Mouse (Mus musculus): ENCODE measurements around the gene Tbc1d10a. TPM values are rescaled to one million over a fixed set of nuclear protein-coding genes. Genes with fewer than 3 reads are reported as not detected.

Tbc1d10a gene
- total and polyA plus RNA-seq, 3 experiments = 23.0 to 27.4 TPM; not detected in 1

DNA sequence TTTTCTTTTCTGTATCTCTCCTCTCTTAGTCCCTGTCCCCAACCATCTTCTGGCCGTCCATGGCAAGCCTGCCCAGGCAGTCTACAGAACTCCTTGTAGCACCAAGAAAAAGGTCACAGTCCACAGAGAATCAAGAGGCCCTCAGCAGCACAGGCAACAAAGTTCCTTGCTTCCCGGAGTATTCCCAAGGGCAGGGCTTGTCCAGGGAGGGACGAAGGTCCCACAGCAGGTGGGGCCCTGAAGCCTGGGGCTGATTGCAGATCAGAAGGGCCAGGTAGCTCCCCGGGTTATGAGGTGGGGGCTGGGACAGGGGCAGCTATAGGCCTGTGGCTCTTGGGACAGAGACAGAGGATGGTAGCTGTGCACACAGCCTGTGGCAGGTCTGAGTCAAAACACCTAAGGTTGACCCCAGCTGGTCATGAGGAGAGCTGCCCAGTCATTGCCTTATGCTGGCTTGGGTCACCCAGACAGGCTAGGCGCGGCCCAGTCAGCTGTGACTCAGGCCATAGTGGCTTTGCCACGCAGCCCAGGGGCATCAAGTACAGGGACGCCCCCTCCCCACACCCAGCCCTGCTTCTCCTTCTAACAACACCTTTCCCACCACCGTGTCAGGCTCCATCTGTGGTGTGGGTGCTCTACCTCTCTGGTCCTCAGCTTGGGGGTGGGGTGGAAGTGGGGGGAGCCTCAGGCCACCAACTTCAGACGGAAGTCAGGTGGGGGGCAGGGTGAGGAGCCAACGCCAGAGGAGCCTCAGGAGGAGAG lies 70.4 kb downstream of the Tbc1d10a start, which contains the start of gene Lif:
Lif (plus strand) TSS at position 712 of the 762 bp plus-strand sequence.
- Histone ChIP-seq H3K27me3 (ENCODE audit: control insufficient read depth in 1 of 2, insufficient read depth in 2 of 2, low read length in 2 of 2) (no peaks in the 10 kb centered on the region), H3K4me1 (ENCODE audit: control insufficient read depth in 1 of 2, insufficient read depth in 2 of 2, low read length in 2 of 2) (peaks cover 6 to 22% of the 10 kb centered on the region in 2 experiments), H3K9ac (ENCODE audit: control insufficient read depth, low read depth, low read length, poor library complexity, severe bottlenecking) (no peak within 1 kb of the TSS), H3K27ac (ENCODE audit: control insufficient read depth, low read depth, low read length) (no peak within 1 kb of the TSS), H3K4me3 (ENCODE audit: control insufficient read depth in 1 of 2, insufficient read depth in 1 of 2, low read depth in 2 of 2, low read length in 2 of 2) (no peak within 1 kb of the TSS), H3K9me3 (replicated peaks; ENCODE audit: insufficient read depth, low read length) (no peaks in the 10 kb centered on the region), H3K36me3 (ENCODE audit: control insufficient read depth in 1 of 2, insufficient read depth in 2 of 2, low read length in 2 of 2) (peaks cover 0 to 8% of the 10 kb centered on the region in 2 experiments; a peak in 2 of 4 replicates), H3K79me2 (ENCODE audit: control insufficient read depth, insufficient read depth, low read length, poor library complexity) (no peaks in the 10 kb centered on the region)
- TF ChIP-seq ETS1 (IDR thresholded peaks at IDR 0.05; ENCODE audit: low read depth, low read length) (no peak), CHD2 (IDR thresholded peaks at IDR 0.05; ENCODE audit: low read length) (no peak), POLR2AphosphoS2 (IDR thresholded peaks at IDR 0.05; ENCODE audit: low read length) (no peak), ZKSCAN1 (IDR thresholded peaks at IDR 0.05; ENCODE audit: low read depth, low read length) (no peak), RCOR1 (IDR thresholded peaks at IDR 0.05; ENCODE audit: low read depth, low read length) (no peak), TAL1 (IDR thresholded peaks at IDR 0.05; ENCODE audit: low read length) (no peak), UBTF (IDR thresholded peaks at IDR 0.05; ENCODE audit: borderline replicate concordance, insufficient read depth, low read depth, low read length) (no peak)
- no peak for DNase-seq (ENCODE audit: low read depth, low spot score)

- Histone ChIP-seq H3K27ac (ENCODE audit: control insufficient read depth, low read depth, low read length) (no peak overlapping the region), H3K9me3 (replicated peaks; ENCODE audit: insufficient read depth, low read length) (no peaks in the 10 kb centered on the region), H3K79me2 (ENCODE audit: control insufficient read depth, insufficient read depth, low read length, poor library complexity) (no peaks in the 10 kb centered on the region), H3K4me1 (ENCODE audit: control insufficient read depth in 1 of 2, insufficient read depth in 2 of 2, low read length in 2 of 2) (peaks cover 6 to 27% of the 10 kb centered on the region in 2 experiments), H3K4me3 (ENCODE audit: control insufficient read depth in 1 of 2, insufficient read depth in 1 of 2, low read depth in 2 of 2, low read length in 2 of 2) (no peak overlapping the region), H3K36me3 (ENCODE audit: control insufficient read depth in 1 of 2, insufficient read depth in 2 of 2, low read length in 2 of 2) (peaks cover 0 to 8% of the 10 kb centered on the region in 2 experiments; a peak in 2 of 4 replicates), H3K27me3 (ENCODE audit: control insufficient read depth in 1 of 2, insufficient read depth in 2 of 2, low read length in 2 of 2) (no peaks in the 10 kb centered on the region), H3K9ac (ENCODE audit: control insufficient read depth, low read depth, low read length, poor library complexity, severe bottlenecking) (no peak overlapping the region)
- TF ChIP-seq POLR2AphosphoS2 (IDR thresholded peaks at IDR 0.05; ENCODE audit: low read length) = no peak
- no peak for TF ChIP-seq SMC3 (IDR thresholded peaks at IDR 0.05; ENCODE audit: low read depth, low read length)
- no peak for TF ChIP-seq EP300 (IDR thresholded peaks at IDR 0.05; ENCODE audit: low read depth in 1 of 2, low read length in 2 of 2)
- TF ChIP-seq MYB (IDR thresholded peaks at IDR 0.05; ENCODE audit: low read depth, low read length) = no peak
- no peak for TF ChIP-seq USF1 (IDR thresholded peaks at IDR 0.05; ENCODE audit: low read depth, low read length)
- TF ChIP-seq MYC (IDR thresholded peaks at IDR 0.05; ENCODE audit: low read depth, low read length) = no peak
- no peak for TF ChIP-seq UBTF (IDR thresholded peaks at IDR 0.05; ENCODE audit: borderline replicate concordance, insufficient read depth, low read depth, low read length)
- TF ChIP-seq BHLHE40 (IDR thresholded peaks at IDR 0.05; ENCODE audit: borderline replicate concordance, low read depth, low read length) = no peak
- no peak for DNase-seq (ENCODE audit: low read depth, low spot score)
Observed at GRCm38 (mm10) chr11:4257756-4258155, 71.2 kb downstream of the Tbc1d10a start.
